Mouse (Mus musculus): ENCODE measurements at regions not wholly inside any gene's neighbourhood (a gene's known extent, or its start where the extent isn't known, plus 50 kb on each side); places are given as distances from the start of the nearest gene placed in this dataset.

DNA sequence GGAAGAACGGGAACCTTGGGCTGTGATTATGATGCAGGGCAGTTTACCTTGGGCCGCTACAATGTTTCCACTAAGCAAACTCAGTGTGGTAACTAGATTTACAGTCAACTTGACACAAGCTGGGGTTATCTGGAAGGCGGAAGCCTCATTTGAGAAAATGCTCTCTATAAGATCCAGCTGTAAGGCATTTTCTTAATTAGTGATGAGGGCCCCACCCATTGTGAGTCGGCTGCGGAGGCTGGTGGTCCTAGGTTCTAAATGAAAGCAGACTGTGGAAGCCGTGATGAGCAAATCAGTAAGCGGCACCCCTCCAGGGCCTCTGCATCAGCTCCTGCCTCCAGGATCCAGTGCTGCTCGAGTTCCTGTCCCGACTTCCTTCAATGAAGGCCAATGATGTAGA is 183.4 kb downstream of the Ly86 start:
- no peak for DNase-seq (ENCODE audit: low spot score)

DNA sequence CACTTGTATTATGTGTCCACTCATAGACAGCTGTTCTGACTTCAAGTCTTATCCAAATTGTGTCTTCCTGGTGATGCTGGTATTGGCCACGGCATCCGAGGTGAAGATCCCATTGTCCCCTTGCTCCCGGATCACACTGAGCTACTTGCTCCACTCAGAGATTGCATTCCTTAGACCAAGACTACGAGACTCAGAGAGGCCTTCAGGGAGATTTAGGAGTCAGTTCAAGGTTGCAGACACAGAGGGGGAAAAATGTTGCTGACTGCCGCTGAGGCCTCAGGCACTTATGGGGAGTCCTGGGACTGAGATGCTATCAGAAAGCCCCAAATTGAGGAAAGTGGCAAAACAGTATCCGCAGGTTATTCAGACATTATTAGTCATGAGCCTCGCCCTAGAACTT is 183.9 kb downstream of the Ly86 start:
- no peak for DNase-seq (ENCODE audit: low spot score)

DNA sequence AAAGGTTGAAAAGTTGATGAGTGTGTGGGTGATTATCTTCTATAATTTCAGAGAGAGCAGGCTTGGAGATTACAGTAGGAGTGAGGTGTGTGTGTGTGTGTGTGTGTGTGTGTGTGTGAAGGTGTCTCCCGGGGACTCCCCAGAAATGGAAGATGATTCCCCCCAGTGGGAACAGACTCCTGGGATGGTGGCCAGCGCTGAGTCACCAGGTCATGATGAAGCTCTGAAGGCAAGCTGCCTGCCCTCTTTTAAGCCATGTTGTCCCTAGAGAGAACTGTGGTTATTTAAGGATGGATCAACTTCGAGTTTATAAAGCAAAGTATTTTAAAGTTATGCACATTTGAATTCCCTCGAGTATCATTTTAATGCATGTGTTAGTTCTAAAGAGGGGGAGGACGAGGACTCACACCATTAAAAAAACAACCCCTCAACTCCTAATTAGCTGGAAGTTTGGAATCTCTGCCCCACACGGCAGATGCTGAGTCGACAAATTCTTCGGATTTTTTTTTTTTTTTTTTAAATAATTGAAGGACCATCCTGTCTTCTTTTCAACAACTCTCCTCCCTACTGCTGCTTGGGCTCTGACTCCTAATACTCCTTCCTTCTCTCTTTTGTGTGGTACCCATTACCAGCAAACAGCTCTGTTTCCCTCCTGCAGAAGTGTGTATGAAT is 186.6 kb downstream of the Ly86 start:
- no peak for DNase-seq (ENCODE audit: low spot score)

DNA sequence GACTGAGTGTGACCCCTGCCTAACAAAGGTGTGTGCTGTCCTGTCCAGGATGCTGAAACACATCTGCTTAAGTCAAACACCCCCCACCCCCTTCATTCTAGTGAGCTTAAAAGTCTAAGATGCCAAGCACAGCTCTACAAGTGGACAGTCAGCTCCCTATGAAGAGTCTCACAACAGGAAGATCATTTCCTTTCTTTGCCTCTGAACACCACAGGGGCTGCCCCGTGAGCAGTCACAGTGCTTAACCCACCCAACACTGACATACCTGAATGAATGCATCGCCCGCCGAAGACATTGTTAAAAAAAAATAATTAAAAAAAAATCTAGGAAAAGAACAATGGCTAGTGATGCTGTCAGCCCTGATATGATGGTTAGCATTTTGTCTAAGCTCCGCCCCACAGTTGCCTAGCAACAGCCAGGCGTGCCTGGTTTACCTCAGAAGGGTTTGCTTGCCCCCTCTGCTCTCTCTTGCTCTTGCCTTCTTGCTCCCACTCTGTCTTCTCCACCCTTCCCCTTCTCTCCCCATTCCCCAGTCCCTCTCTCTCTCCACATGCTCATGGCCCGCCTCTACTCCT is 187.7 kb downstream of the Ly86 start:
- DNase-seq (ENCODE audit: low spot score): peak; percentile 35

DNA sequence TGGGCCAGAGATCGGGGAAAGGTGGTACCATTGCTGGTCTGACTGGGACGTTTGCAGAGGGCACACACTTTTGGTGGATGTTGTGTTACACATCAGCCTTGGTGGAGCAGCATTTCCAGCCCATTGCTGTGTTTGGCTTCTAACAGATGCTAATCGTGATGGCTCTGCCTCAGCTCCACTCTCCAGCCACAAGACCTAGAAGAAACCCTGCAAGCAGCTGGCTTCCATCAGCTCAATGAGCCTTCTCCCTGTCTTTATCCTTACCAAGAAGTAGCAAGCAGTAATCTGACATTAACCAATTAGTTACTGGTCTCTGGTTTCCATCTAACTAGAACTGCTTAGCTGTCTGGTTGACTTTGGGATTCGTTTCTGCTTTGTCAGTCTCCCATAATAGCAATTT is 188.8 kb downstream of the Ly86 start:
- DNase-seq (ENCODE audit: low spot score): no peak

DNA sequence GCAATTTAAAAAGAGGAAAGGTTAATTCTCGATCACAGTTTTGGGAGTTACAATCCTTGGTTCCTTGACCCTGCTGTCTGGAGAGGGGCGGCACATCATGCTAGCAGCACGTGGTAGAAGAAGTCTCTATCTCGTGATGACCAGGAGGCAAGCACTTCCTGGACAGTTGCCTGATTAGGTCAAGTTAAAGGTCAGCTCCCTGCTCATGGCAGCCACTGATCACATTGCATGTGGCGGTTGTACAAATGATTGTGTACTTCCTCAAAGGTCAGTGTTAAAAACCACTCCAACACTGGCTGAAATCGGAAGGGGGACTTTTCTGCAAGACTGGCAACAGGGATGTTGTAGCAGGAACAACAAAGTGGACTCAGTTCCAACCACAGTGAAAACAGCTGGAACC is 192.3 kb downstream of the Ly86 start:
- DNase-seq (ENCODE audit: low spot score): no peak

DNA sequence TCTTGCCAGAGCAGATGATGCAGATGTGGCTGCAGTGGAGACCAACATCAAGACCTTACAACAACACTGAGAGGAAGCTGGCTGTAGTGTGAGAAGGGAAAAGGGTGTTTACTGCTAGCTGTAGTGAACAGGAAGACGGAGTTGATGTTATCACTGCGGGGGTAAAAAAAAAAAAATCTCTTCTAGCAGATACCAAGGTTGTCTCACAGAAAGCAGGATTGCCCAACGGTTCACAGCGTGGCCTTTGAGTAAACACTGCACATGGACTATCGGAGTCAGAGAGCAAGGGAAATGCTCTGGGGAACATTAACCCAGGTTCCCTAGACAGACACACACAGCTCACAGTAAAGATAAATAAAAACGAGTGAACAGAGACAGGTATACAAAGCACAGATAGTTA is 192.8 kb downstream of the Ly86 start:
- DNase-seq (ENCODE audit: low spot score): peak; percentile 75

DNA sequence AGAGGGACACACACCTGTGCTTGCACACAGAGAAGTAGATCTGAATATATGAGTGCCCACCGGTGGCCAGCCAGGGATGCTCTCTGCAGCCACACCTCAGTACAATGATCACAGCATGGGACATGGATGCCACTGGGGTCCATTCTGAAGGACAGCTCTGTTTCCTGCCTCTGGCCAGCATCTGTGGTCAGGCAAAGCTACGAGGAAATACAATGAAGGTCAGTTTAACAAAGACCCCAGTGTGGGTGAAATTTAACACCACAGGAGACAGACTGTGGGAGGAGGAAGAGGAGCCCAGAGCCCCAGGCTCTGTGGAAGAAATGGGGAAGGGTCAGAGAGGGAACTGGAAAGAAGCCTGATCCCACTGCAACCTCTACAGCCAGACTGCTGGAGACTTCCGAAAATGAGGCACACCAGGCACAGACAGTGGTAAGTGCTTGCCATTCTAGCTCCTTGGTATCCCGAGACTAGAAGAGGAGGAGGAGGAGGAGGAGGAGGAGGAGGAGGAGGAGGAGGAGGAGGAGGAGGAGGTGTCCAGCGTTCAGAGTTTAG is 196.0 kb downstream of the Ly86 start:
- no peak for DNase-seq (ENCODE audit: low spot score)

DNA sequence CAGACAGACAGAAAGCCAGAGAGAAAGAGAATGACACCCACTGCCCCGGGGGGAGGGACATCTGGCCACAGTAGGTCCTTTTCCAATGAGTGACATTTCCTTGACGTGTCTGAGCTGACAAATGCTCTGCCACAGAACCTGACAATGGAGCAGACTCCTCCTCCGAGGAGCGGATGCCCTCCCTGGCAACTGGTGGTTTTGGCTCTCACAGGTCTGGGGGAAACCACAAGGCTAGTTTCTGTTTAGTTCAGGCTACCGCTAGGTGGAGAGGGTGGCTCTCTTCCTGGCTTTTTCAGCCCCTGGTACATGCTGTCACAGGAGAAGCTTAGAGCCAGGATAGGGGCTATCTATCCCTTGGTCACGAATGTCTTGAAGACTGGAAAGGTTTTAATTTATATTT is 196.7 kb downstream of the Ly86 start:
- peak; percentile 93 for DNase-seq (ENCODE audit: low spot score)

DNA sequence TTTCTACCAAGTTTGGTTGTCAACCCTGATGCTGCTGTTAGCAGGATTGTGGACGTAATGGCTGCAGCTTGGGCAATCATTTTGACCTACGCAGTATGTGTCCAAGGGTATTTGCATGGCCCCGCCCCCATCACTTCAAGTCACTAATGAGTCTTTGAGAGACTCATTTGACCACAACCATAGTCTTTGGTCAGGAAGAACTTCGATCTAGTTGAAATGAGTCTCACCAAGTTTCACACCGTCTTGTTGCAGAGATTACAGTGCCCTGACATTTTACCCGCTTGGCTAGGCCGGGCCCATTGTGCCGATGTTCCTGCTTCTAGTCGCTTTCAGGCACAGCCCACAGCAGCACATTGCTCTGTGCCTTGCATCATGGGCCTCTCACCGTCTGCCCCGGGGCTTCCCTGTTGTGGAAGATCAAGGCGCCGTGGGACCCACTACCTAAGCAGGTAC is 197.8 kb downstream of the Ly86 start:
- peak; percentile 13 for DNase-seq (ENCODE audit: low spot score)

DNA sequence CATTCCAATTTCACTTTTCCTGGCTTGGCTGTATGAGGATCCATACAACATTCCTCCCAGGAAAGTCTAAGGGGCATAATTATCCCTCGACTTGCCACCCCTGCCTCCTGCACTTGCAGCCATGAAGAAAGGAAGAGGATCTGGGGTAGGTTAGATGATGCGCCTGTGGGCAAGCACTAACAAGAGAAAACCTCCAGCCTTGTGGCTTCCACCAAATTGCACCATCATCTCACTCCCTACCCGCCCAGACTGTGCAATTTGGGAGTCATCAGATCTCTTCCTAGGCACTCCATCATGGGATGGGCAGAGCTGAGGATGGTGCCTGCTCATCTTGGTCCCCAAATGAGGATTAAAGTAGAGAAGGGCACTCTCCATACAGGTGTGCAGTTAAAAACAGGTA is 198.8 kb downstream of the Ly86 start:
- DNase-seq (ENCODE audit: low spot score): no peak

DNA sequence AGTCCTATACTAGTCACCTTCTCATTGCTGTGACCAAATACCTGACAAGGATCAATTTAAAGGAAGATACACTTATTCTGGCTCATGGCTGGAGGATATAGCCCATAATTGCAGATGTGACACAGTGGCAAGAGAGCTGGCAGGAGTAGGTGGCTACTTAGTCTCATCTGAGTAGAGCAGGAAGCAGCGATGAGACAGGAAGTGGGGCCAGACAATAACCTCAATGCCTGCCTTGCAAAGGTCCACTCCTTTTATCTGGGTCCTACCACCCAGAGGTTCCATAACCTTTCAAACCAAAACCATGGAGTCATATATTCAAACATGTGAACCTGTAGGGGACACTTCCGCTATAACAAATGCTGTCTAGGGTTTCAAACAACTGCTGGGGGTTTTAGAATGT is 199.7 kb downstream of the Ly86 start:
- DNase-seq (ENCODE audit: low spot score): peak; percentile 16

DNA sequence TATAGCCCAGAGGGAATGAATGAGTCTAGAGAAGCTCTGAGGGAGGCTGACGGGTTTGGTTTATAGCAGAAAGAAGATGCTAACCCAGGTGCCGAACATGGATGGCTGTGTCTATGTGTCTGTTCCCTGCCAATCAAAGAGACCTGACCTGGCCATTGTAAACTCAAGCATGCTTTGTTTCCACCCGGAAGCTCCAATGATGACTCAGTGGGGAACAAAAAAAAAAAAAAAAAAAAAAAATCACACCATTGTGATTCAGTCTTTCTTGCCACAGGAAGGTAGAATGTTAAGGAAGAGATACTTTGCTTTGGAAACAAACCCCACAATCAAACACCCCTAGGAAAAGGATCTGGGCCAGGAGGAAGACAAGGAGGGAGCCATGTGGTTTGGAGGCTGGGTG is 201.5 kb downstream of the Ly86 start:
- DNase-seq (ENCODE audit: low spot score): no peak

DNA sequence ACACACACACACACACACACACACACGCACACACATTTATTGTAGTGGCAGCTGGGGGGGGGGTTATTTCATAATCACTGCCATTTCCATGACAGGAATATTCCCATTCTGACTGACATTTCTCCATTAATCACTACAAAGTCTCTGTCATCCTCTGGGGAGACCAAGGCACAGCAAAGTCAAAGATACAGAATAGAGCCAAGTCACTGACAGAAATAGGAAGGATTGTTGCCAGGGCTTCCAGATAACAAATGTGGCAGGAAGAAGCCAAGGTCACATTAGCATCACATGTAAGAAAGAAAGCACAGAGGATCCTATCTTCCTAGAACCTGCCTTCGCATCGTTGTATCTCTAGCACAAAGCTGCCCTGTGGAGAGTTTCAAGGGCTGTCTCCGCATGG is 205.6 kb downstream of the Ly86 start:
- DNase-seq (ENCODE audit: low spot score): no peak

DNA sequence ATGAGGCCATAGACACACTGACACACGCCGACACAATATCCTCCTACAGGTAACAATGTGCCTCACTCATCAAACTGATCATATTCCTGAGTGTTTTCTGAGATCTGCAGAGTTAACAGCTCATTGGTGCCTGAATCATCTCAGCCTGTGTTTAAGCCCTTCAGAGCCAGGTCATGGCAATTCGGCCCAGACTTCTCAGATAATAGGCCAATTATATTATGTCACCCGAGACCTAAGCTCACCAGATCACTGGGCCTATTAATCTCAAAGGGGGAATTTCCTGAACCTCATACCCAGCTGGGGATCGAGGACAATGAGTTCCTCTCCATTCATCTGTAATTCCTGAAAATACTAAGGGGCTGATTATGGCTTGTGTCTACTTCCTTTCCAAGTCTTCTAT is 208.4 kb downstream of the Ly86 start:
- DNase-seq (ENCODE audit: low spot score): no peak

DNA sequence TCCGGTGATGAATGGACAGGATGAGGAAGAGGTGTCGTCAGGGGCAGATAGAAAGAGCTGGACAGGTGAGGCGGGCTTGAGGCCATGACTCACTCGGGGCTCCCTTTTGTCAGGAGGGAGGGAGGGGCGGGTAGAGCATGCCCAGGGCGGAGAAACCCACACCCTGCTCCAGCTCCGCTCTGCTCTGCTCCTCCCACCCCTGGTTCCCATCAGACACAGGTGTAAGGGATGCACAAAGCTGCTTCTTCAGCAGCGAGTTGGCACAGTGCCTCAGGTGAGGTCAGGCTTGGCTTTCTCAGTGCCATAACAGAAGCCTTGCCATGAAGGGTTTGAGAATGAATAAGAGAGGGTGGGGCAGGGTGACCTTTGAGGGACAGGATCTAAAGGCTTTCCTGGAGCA is 212.2 kb downstream of the Ly86 start:
- no peak for DNase-seq (ENCODE audit: low spot score)

DNA sequence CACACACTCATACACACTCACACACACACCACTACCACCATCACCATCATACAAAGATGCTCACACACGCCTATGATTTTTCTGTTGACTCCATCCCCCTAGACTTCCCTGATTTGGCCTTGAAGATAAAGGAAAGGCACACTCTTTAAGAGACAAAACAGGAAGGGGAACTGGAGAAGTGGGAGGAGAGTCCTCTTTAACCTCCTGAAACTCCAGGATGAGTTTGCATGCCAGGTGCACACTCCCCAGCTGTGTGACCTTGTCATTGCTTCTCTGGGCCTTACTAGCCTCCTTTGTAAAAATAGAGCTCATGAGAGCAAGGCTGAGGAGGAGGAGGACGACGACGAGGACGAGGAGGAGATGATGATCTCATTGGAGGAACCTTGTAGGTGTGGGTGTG is 212.8 kb downstream of the Ly86 start:
- DNase-seq (ENCODE audit: low spot score): peak; percentile 10

DNA sequence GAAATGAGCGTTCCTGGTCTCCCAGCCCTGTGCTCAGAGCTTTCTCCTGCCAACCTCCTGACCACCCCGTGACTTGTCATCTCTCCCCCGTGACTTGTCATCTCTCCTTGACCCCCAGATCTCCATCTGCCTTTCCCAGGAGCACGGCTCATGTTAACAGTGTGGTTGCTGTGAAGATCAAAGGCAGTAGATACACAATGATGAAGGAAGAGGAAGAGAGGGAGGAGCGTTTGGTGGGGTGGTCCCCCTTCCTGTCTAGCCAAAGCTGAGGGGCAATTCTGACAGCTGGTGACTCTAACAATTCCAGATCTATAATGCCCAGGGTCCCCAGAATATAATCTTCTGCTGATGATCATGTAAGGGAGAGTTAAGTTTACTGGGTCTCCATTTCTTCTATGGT is 214.0 kb downstream of the Ly86 start:
- peak; percentile 59 for DNase-seq (ENCODE audit: low spot score)

DNA sequence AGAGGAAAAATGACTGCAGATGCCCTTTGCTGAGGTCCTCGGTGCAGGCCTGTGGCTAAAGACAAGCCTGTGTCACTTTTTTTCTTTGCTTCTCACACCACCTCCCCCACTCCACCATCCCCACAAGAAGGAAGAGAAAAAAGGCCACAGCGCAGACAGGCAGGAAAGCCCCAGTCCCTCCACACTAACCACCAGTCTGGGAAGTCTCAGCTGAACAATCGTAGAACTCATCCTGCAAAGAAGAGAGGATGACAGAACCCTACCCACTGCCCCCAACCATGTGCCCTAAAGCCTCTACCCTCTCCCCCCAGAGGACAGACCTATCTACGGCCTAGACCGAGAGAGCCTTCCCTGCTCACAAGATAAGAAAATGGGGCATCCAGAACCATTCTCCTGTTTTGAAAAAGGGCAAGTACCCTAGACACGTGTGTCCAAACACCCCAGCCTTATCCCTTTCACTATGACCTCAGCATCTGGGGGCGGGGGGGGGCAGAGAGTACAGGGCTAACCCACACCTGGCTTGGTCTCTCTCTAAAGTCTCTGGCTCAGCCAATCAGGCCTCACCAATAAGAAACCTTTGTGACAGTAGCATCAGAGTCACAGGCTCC is 214.8 kb downstream of the Ly86 start:
- peak; percentile 10 for DNase-seq (ENCODE audit: low spot score)

DNA sequence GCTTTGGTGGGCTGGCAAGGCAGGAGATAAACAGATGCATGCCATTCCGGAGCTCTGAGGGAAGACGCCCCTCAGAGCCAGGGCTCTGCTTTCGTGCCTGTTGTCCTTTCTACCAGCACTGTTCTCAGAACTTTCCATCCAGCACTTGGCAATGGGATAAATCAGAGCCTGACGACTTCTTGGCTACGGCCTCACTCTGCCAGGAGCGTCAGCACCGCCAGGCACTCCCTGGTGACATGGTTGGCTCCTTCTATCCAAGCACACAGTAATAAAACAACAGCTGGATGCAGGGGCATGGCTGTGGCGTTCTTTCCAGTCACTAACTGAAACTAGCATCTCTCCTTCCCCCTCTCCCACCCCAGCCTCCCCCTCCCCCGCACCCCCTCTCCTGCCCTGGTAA is 215.4 kb downstream of the Ly86 start:
- no peak for DNase-seq (ENCODE audit: low spot score)

DNA sequence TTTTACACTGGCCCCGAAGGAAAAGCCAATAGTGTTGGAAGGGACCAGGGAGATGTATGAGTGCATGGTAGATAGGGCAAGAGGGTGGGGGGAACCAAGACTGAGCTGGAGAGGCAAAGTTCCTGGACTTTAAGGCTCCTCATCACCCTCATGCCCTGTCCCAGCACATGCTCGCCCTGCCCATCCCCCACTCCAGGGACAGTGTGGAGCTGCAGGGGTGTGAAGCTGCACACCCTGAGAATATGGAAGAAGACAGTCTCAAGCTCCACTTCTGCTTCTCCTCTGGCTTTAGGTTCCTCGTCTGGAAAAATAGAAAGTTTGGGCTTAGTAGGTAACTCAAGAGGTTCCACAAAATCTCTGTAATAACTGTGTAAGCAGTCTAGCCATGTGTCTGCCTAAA is 215.8 kb downstream of the Ly86 start:
- DNase-seq (ENCODE audit: low spot score): no peak

DNA sequence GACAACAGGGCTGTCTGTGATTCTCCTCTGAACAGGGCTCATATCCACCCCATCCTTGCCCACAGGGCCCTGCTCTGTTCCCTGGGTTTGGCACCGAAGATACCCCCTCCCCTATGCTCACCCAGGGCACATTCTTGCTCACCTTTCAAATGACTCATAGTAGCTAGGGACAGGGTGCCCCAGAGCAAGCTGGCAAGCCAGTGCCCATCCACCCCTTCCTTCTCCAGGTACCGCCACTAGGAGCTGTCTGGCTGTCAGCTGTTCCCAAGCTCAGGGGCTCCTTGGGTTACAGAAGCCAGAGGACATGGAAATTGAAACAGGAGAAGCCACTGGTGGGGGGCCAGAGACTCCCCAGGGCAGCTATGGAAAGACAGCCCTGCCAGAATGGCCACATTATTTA is 216.4 kb downstream of the Ly86 start:
- no peak for DNase-seq (ENCODE audit: low spot score)

DNA sequence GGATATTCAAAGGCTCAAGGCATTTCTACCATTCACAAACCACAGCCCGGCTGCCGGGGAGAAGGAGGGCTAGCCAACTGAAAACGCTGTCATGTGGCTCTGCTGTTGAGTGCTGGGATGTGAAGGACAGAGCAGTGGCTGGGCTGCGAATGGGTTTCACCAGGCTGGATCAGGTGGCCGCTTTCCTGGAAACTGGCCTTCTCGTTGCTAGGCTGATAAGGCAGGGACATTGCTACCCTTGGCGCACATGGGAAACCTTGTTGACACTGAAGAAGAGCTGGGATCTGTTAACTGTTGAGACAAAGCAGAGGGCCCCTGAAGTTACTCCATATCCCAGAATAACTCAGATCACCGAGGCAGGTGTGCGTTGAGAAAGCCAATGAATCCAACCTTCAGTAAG is 216.1 kb upstream of the Rreb1 start:
- no peak for DNase-seq (ENCODE audit: low spot score)
